Mouse (Mus musculus): ENCODE measurements around the gene 9430097D07Rik. TPM values are rescaled to one million over a fixed set of nuclear protein-coding genes. Genes with fewer than 3 reads are reported as not detected.

The 9430097D07Rik gene
- total and polyA plus RNA-seq, 3 experiments = not detected

GRCm38 (mm10) chr2:32559570-32559969 is 15.9 kb downstream of the 9430097D07Rik start:
- H3K27me3 ChIP-seq (replicated peaks) = no peaks in the 10 kb centered on the region
- no peaks in the 10 kb centered on the region for H3K9me3 ChIP-seq (replicated peaks; ENCODE audit: low read length)
- H3K27ac ChIP-seq (ENCODE audit: insufficient read depth, low read depth) = no peak overlapping the region
- TF ChIP-seq USF2 (conservative IDR thresholded peaks at IDR 0.05; ENCODE audit: low read depth, low read length) (no peak), GABPA (IDR thresholded peaks at IDR 0.05; ENCODE audit: insufficient replicate concordance, low read depth, low read length) (no peak), JUND (conservative IDR thresholded peaks at IDR 0.05; ENCODE audit: low read depth, low read length) (no peak), EP300 (IDR thresholded peaks at IDR 0.05; ENCODE audit: low read length) (no peak), MXI1 (IDR thresholded peaks at IDR 0.05; ENCODE audit: low read depth, low read length) (no peak), BHLHE40 (IDR thresholded peaks at IDR 0.05; ENCODE audit: low read depth, low read length) (no peak), MAX (IDR thresholded peaks at IDR 0.05; ENCODE audit: low read length) (no peak), POLR2AphosphoS2 (IDR thresholded peaks at IDR 0.05; ENCODE audit: low read depth, low read length) (no peak), MYC (IDR thresholded peaks at IDR 0.05; ENCODE audit: low read depth, low read length) (no peak), KAT2A (IDR thresholded peaks at IDR 0.05; ENCODE audit: insufficient replicate concordance, low read length) (no peak), POLR2A (IDR thresholded peaks at IDR 0.05; ENCODE audit: low read depth, low read length) (no peak), PAX5 (IDR thresholded peaks at IDR 0.05; ENCODE audit: low read length) (no peak), USF1 (IDR thresholded peaks at IDR 0.05; ENCODE audit: low read depth, low read length) (no peak), ZKSCAN1 (IDR thresholded peaks at IDR 0.05; ENCODE audit: borderline replicate concordance, low read depth, low read length) (no peak), RCOR1 (conservative IDR thresholded peaks at IDR 0.05; ENCODE audit: low read depth, low read length) (no peak), IRF4 (IDR thresholded peaks at IDR 0.05; ENCODE audit: low read depth, low read length) (no peak), ELF1 (IDR thresholded peaks at IDR 0.05; ENCODE audit: low read depth, low read length) (no peak), TCF12 (IDR thresholded peaks at IDR 0.05; ENCODE audit: low read depth, low read length) (no peak), MAFK (IDR thresholded peaks at IDR 0.05; ENCODE audit: insufficient replicate concordance, low read length) (no peak), SMC3 (IDR thresholded peaks at IDR 0.05; ENCODE audit: low read depth, low read length) (no peak)
- no peak overlapping the region for H3K4me2 ChIP-seq (ENCODE audit: insufficient read depth, low read depth, poor library complexity, severe bottlenecking)
- in situ Hi-C loops (cut with MboI; ENCODE audit: low pct_ligation_motif_present, low pct_unique_long_range_greater_than_20kb, low sequenced_read_pairs) (loop anchor here (25.0 kb wide), 1 partner anchor 422 kb away; no protein-coding TSS in a partner anchor), dilution Hi-C loops (cut with MboI; ENCODE audit: extremely low pct_ligation_motif_present, extremely low pct_unique_long_range_greater_than_20kb, low sequenced_read_pairs) (no loop called here)
- peaks cover 0 to 57% of the 10 kb centered on the region in 2 experiments for H3K36me3 ChIP-seq (replicated peaks in 1 of 2; ENCODE audit: control insufficient read depth in 1 of 2, insufficient read depth in 1 of 2, low read length in 1 of 2)
- no peaks in the 10 kb centered on the region for H3K4me1 ChIP-seq (ENCODE audit: control insufficient read depth in 1 of 2, insufficient read depth in 2 of 2)
- H3K4me3 ChIP-seq (replicated peaks in 1 of 3; ENCODE audit: low read depth in 2 of 3, low read length in 2 of 3, poor library complexity in 1 of 3) = no peak overlapping the region
- H3K79me2 ChIP-seq (replicated peaks; ENCODE audit: control insufficient read depth, extremely low read depth, insufficient read depth, poor library complexity, severe bottlenecking) = no peaks in the 10 kb centered on the region
- DNase-seq (ENCODE audit: extremely low read depth) = no peak
- H3K9ac ChIP-seq (ENCODE audit: insufficient read depth, low read depth) = no peak overlapping the region

- Histone ChIP-seq H3K27ac (ENCODE audit: insufficient read depth, low read depth) (no peak overlapping the region), H3K9ac (ENCODE audit: insufficient read depth, low read depth) (no peak overlapping the region), H3K27me3 (replicated peaks) (no peaks in the 10 kb centered on the region), H3K4me2 (ENCODE audit: insufficient read depth, low read depth, poor library complexity, severe bottlenecking) (no peak overlapping the region), H3K9me3 (replicated peaks; ENCODE audit: low read length) (no peaks in the 10 kb centered on the region), H3K36me3 (replicated peaks in 1 of 2; ENCODE audit: control insufficient read depth in 1 of 2, insufficient read depth in 1 of 2, low read length in 1 of 2) (peaks cover 0 to 39% of the 10 kb centered on the region in 2 experiments), H3K79me2 (replicated peaks; ENCODE audit: control insufficient read depth, extremely low read depth, insufficient read depth, poor library complexity, severe bottlenecking) (no peaks in the 10 kb centered on the region), H3K4me3 (replicated peaks in 1 of 3; ENCODE audit: low read depth in 2 of 3, low read length in 2 of 3, poor library complexity in 1 of 3) (no peak overlapping the region), H3K4me1 (ENCODE audit: control insufficient read depth in 1 of 2, insufficient read depth in 2 of 2) (peaks cover 8 to 13% of the 10 kb centered on the region in 2 experiments)
- DNase-seq (ENCODE audit: extremely low read depth) = no peak
- dilution Hi-C loops (cut with MboI; ENCODE audit: extremely low pct_ligation_motif_present, extremely low pct_unique_long_range_greater_than_20kb, low sequenced_read_pairs) = no loop called here
- in situ Hi-C loops (cut with MboI; ENCODE audit: low pct_ligation_motif_present, low pct_unique_long_range_greater_than_20kb, low sequenced_read_pairs) = loop anchor here (25.0 kb wide), 1 partner anchor 419 kb away; no protein-coding TSS in a partner anchor
- no peak for TF ChIP-seq CTCF (conservative IDR thresholded peaks at IDR 0.05 in 1 of 2, IDR thresholded peaks at IDR 0.05 in 1 of 2; ENCODE audit: low read depth in 2 of 2, low read length in 2 of 2)
- TF ChIP-seq SMC3 (IDR thresholded peaks at IDR 0.05; ENCODE audit: low read depth, low read length) = no peak
- TF ChIP-seq UBTF (IDR thresholded peaks at IDR 0.05; ENCODE audit: low read depth, low read length) = no peak
- no peak for TF ChIP-seq GABPA (IDR thresholded peaks at IDR 0.05; ENCODE audit: insufficient replicate concordance, low read depth, low read length)
- TF ChIP-seq HCFC1 (IDR thresholded peaks at IDR 0.05; ENCODE audit: low read depth, low read length) = no peak
- no peak for TF ChIP-seq PAX5 (IDR thresholded peaks at IDR 0.05; ENCODE audit: low read length)
- TF ChIP-seq ETS1 (conservative IDR thresholded peaks at IDR 0.05; ENCODE audit: low read depth, low read length) = no peak
- TF ChIP-seq POLR2A (IDR thresholded peaks at IDR 0.05; ENCODE audit: low read depth, low read length) = no peak
- TF ChIP-seq SIN3A (IDR thresholded peaks at IDR 0.05; ENCODE audit: low read length) = no peak
- no peak for TF ChIP-seq EP300 (IDR thresholded peaks at IDR 0.05; ENCODE audit: low read length)
- no peak for TF ChIP-seq ZMIZ1 (IDR thresholded peaks at IDR 0.05; ENCODE audit: low read depth, low read length)
- TF ChIP-seq MEF2A (IDR thresholded peaks at IDR 0.05; ENCODE audit: borderline replicate concordance, low read depth, low read length) = no peak
- no peak for TF ChIP-seq MYC (IDR thresholded peaks at IDR 0.05; ENCODE audit: low read depth, low read length)
- TF ChIP-seq POLR2AphosphoS2 (IDR thresholded peaks at IDR 0.05; ENCODE audit: low read depth, low read length) = no peak
- TF ChIP-seq RAD21 (IDR thresholded peaks at IDR 0.05; ENCODE audit: low read depth, low read length) = no peak
- TF ChIP-seq MXI1 (IDR thresholded peaks at IDR 0.05; ENCODE audit: low read depth, low read length) = no peak
Measured at GRCm38 (mm10) chr2:32556019-32556418, 19.5 kb downstream of the 9430097D07Rik start.
